Mouse (Mus musculus) intestine, embryonic 14.5 days (tissue): ENCODE data around the gene Chn2. TPM values are rescaled to one million over a fixed set of nuclear protein-coding genes. Genes with fewer than 3 reads are reported as not detected.

ENCODE experiments used
- ATAC-seq: fragments of 200-750 bp; cut with Nextera tagmentation; replicated peaks from 2 replicates; pipeline ENCODE4 v1.8.0; 2017; ENCODE audit warnings: low read depth, moderate number of reproducible peaks, moderate TSS enrichment, moderate library complexity; ENCODE audit not compliant: low FRiP score, low TSS enrichment
- DNase-seq: peaks from one replicate; pipeline ENCODE4 v3.0.0-alpha.2; 2018; ENCODE audit warnings: low spot score
- H3K27ac ChIP-seq: fragments of 300-500 bp; sonication (generic); 2 replicates; pipeline ENCODE4 v1.5.1; 2014; ENCODE audit warnings: low read depth, mild to moderate bottlenecking, control low read depth
- H3K27me3 ChIP-seq: fragments of 300-500 bp; sonication (generic); replicated peaks from 2 replicates; pipeline ENCODE4 v1.6.1; 2014; ENCODE audit warnings: low read length, control low read depth; ENCODE audit not compliant: control insufficient read depth, insufficient read depth
- H3K36me3 ChIP-seq: fragments of 300-500 bp; sonication (generic); 2 replicates; pipeline ENCODE4 v1.6.1; 2014; ENCODE audit warnings: low read length, control low read depth; ENCODE audit not compliant: control insufficient read depth, insufficient read depth
- H3K4me1 ChIP-seq: fragments of 300-500 bp; sonication (generic); replicated peaks from 2 replicates; pipeline ENCODE4 v1.6.1; 2014; ENCODE audit warnings: low read length, control low read depth, mixed read lengths; ENCODE audit not compliant: control insufficient read depth, insufficient read depth
- H3K4me2 ChIP-seq: fragments of 300-500 bp; sonication (generic); 2 replicates; pipeline ENCODE4 v1.6.1; 2014; ENCODE audit warnings: low read length
- H3K4me3 ChIP-seq: fragments of 300-500 bp; sonication (generic); 2 replicates; pipeline ENCODE4 v1.5.1; 2014; ENCODE audit warnings: low read depth, low read length, control low read depth, mixed read lengths
- H3K9ac ChIP-seq: fragments of 300-500 bp; sonication (generic); 2 replicates; pipeline ENCODE4 v1.6.1; 2014; ENCODE audit warnings: mild to moderate bottlenecking, low read length
- H3K9me3 ChIP-seq: fragments of 300-500 bp; sonication (generic); 2 replicates; pipeline ENCODE4 v1.6.1; 2016; ENCODE audit warnings: low read length, control low read depth; ENCODE audit not compliant: control insufficient read depth
- WGBS: fragments of 180-500 bp; shearing (Covaris S2); extraction: QIAGEN DNeasy Blood & Tissue Kit; methylation state at CpG from one replicate; pipeline ENCODE4 v1.1.7; 2014; 5-methylcytosine and 5-hydroxymethylcytosine counted together
- polyA plus RNA-seq: library from polyadenylated mRNA; unstranded; fragments of >200 nt; fragmentation: Nextera tagmentation; extraction: Ambion mirVana; gene quantifications from 2 replicates; pipeline ENCODE4 v1.2.1, GENCODE M21; 2014

The Chn2 gene
- polyA plus RNA-seq, 1 experiment from 2014 or later = 25.0 TPM

GRCm38 (mm10) chr6:54150821-54151220, 111.5 kb downstream of the Chn2 start:
- ATAC-seq = 0 out of 2 replicates have a peak, but pooled peaks have one; percentile 68

GRCm38 (mm10) chr6:54151443-54152241, 112.3 kb downstream of the Chn2 start:
- H3K36me3 ChIP-seq = no peaks in the 10 kb centered on the region
- 72% methylated on average over 7 of the region's 7 CpGs for WGBS
- no peak overlapping the region for H3K4me3 ChIP-seq
- no peak overlapping the region for H3K4me2 ChIP-seq
- H3K27ac ChIP-seq = peak overlapping the region; percentile 82; the same call in 1 of the 2 replicates
- H3K4me1 ChIP-seq = peaks cover 27% of the 10 kb centered on the region
- no peaks in the 10 kb centered on the region for H3K9me3 ChIP-seq
- no peaks in the 10 kb centered on the region for H3K27me3 ChIP-seq
- DNase-seq (no peak), ATAC-seq (no peak)
- H3K9ac ChIP-seq = no peak overlapping the region

More at GRCm38 (mm10) chr6:54150821-54151220, 111.5 kb downstream of the Chn2 start:
- H3K27me3 ChIP-seq = no peaks in the 10 kb centered on the region
- no peak overlapping the region for H3K4me2 ChIP-seq
- H3K4me1 ChIP-seq = peaks cover 27% of the 10 kb centered on the region
- peak overlapping the region; percentile 82 for H3K27ac ChIP-seq
- 35% methylated on average over 5 of the region's 5 CpGs for WGBS
- H3K9ac ChIP-seq = no peak overlapping the region
- H3K9me3 ChIP-seq = no peaks in the 10 kb centered on the region
- no peaks in the 10 kb centered on the region for H3K36me3 ChIP-seq
- no peak overlapping the region for H3K4me3 ChIP-seq
- no peak for DNase-seq

- Histone ChIP-seq H3K27me3 (no peaks in the 10 kb centered on the region), H3K9ac (no peak overlapping the region), H3K27ac (no peak overlapping the region), H3K4me1 (peaks cover 13% of the 10 kb centered on the region), H3K4me3 (no peak overlapping the region), H3K9me3 (no peaks in the 10 kb centered on the region), H3K36me3 (no peaks in the 10 kb centered on the region), H3K4me2 (no peak overlapping the region)
- 98% methylated on average over 2 of the region's 2 CpGs for WGBS
- DNase-seq (no peak), ATAC-seq (no peak)
Measured at GRCm38 (mm10) chr6:54157097-54157496, 117.7 kb downstream of the Chn2 start.

- Histone ChIP-seq H3K4me1 (peaks cover 21% of the 10 kb centered on the region), H3K27me3 (no peaks in the 10 kb centered on the region), H3K9me3 (no peaks in the 10 kb centered on the region), H3K4me3 (no peak overlapping the region), H3K9ac (no peak overlapping the region), H3K4me2 (peak overlapping the region; percentile 28; the same call in 1 of the 2 replicates), H3K36me3 (no peaks in the 10 kb centered on the region), H3K27ac (peak overlapping the region; percentile 34; the same call in 1 of the 2 replicates)
- peak; percentile 51; the same call in 1 of the 2 replicates for ATAC-seq
- WGBS = 13% methylated on average over 3 of the region's 3 CpGs
- no peak for DNase-seq
Measured at GRCm38 (mm10) chr6:54158317-54158716, 119.0 kb downstream of the Chn2 start.

- no peak overlapping the region for H3K4me2 ChIP-seq
- 90% methylated on average over 3 of the region's 3 CpGs for WGBS
- no peaks in the 10 kb centered on the region for H3K27me3 ChIP-seq
- no peaks in the 10 kb centered on the region for H3K9me3 ChIP-seq
- no peak overlapping the region for H3K9ac ChIP-seq
- H3K4me3 ChIP-seq = no peak overlapping the region
- DNase-seq (no peak), ATAC-seq (no peak)
- no peaks in the 10 kb centered on the region for H3K36me3 ChIP-seq
- peaks cover 21% of the 10 kb centered on the region for H3K4me1 ChIP-seq
- H3K27ac ChIP-seq = no peak overlapping the region
Measured at GRCm38 (mm10) chr6:54160677-54161076, 121.3 kb downstream of the Chn2 start.

- Histone ChIP-seq H3K36me3 (no peaks in the 10 kb centered on the region), H3K9me3 (no peaks in the 10 kb centered on the region), H3K27me3 (no peaks in the 10 kb centered on the region), H3K27ac (no peak overlapping the region), H3K4me3 (no peak overlapping the region), H3K4me2 (no peak overlapping the region), H3K9ac (no peak overlapping the region), H3K4me1 (peaks cover 21% of the 10 kb centered on the region)
- DNase-seq (no peak), ATAC-seq (no peak)
- WGBS = 92% methylated on average over 3 of the region's 3 CpGs
Measured at GRCm38 (mm10) chr6:54161246-54161645, 121.9 kb downstream of the Chn2 start.

- Histone ChIP-seq H3K9me3 (no peaks in the 10 kb centered on the region), H3K4me3 (no peak overlapping the region), H3K36me3 (no peaks in the 10 kb centered on the region), H3K4me1 (peaks cover 21% of the 10 kb centered on the region), H3K27ac (0 out of 2 replicates have a peak overlapping the region, but pooled peaks have one; percentile 22), H3K4me2 (no peak overlapping the region), H3K9ac (no peak overlapping the region), H3K27me3 (no peaks in the 10 kb centered on the region)
- no peak for ATAC-seq
- no peak for DNase-seq
- 51% methylated on average over 5 of the region's 5 CpGs for WGBS
Measured at GRCm38 (mm10) chr6:54162321-54162720, 123.0 kb downstream of the Chn2 start.

GRCm38 (mm10) chr6:54162786-54163185, 123.4 kb downstream of the Chn2 start:
- H3K9ac ChIP-seq = no peak overlapping the region
- H3K4me2 ChIP-seq = no peak overlapping the region
- 0 out of 2 replicates have a peak overlapping the region, but pooled peaks have one; percentile 22 for H3K27ac ChIP-seq
- H3K4me3 ChIP-seq = no peak overlapping the region
- H3K9me3 ChIP-seq = no peaks in the 10 kb centered on the region
- H3K27me3 ChIP-seq = no peaks in the 10 kb centered on the region
- peaks cover 18% of the 10 kb centered on the region for H3K4me1 ChIP-seq
- no peak for DNase-seq
- ATAC-seq = no peak
- no peaks in the 10 kb centered on the region for H3K36me3 ChIP-seq
- 66% methylated on average over 9 of the region's 9 CpGs for WGBS

- Histone ChIP-seq H3K4me3 (no peak overlapping the region), H3K4me2 (no peak overlapping the region), H3K36me3 (no peaks in the 10 kb centered on the region), H3K27ac (no peak overlapping the region), H3K9me3 (no peaks in the 10 kb centered on the region), H3K9ac (no peak overlapping the region), H3K27me3 (no peaks in the 10 kb centered on the region), H3K4me1 (peaks cover 11% of the 10 kb centered on the region; the same call in 1 of the 2 replicates)
- DNase-seq (no peak), ATAC-seq (no peak)
Measured at GRCm38 (mm10) chr6:54163702-54164101, 124.3 kb downstream of the Chn2 start.
